Mouse (Mus musculus): Measurements from ENCODE around the gene Btbd35f1. TPM values are rescaled to one million over a fixed set of nuclear protein-coding genes. Genes with fewer than 3 reads are reported as not detected.

The Btbd35f1 gene
- not detected in 2 replicates for polyA plus RNA-seq (2012; rRNA removed)

DNA sequence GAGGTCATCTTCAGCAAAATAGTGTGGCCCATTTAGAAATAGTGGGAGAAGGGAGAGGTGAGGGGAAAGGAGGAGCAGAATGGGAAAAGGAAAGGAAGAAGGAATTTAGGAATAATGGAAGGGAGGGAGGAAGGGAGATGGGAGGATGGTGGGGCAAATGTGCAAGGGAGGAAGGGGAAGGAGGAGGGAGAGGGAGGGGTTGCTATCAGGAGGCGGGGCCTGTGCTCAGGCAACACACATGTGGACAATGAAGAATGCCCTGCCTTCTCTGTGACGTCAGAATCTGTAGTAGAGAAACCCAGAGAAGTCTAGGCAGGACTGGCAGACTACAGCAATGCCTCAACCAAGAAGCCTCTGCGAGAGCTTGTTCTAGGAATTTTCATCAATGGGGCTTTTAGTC, at the start of gene Btbd35f1:
Gene Btbd35f1 (plus strand): TSS at position 301 of the 400 bp plus-strand sequence.

Other genes with a start within 250 kb of the Btbd35f1 start
- gene Gm5926, start 90.7 kb downstream of the Btbd35f1 start, polyA plus RNA-seq (2012; rRNA removed): not detected in 2 replicates
- gene Btbd35f21, start 166.1 kb downstream of the Btbd35f1 start, polyA plus RNA-seq (2012; rRNA removed): not detected in 2 replicates

Data from central nervous system, embryonic 11.5 days (tissue).